Mouse (Mus musculus) urinary bladder, postnatal 25 days (tissue): ENCODE data around the gene March4.

ENCODE experiments used
- DNase-seq: peaks from one replicate; pipeline ENCODE4 v3.0.0; 2022; ENCODE audit warnings: low spot score

The March4 gene

DNA sequence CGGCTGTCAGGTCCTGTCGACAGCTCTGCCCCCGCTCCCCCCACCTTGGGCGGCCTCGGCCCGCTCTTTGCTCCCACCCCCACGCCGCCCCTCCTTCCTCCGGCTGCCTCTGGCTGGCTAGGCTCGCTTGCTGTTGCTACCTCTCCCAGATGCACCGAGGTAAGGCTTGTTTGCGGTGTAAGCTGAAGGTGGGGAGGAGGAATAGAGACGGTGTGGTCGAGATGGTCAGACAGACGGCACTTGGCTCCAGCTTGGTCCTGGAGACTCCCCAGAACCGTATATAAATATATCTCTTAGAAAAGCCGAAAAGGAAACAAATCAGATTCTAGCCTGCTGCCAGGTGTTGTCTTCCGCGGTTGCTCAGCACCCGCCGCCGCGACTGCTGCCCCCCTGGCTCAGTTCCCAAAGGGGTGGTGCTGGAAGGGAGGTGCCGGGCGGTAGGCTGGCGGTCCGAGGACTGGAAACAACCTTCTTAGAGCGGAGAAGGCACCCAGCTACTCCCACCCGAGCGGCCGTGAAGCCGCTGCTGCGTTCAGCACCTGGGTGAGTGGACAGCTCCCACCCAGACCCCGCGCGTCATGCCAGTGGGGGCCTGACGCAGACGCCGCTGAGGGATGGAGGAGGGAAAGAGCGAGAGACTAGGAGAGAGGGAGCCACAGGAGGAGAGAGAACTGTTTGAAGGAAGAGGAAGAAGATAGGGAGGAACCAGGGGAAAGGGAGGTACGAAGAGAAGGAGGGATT lies at the start of gene March4:
Gene March4 (minus strand): TSS at position 320 of the 741 bp plus-strand sequence.
- peak; percentile 55 for DNase-seq

DNA sequence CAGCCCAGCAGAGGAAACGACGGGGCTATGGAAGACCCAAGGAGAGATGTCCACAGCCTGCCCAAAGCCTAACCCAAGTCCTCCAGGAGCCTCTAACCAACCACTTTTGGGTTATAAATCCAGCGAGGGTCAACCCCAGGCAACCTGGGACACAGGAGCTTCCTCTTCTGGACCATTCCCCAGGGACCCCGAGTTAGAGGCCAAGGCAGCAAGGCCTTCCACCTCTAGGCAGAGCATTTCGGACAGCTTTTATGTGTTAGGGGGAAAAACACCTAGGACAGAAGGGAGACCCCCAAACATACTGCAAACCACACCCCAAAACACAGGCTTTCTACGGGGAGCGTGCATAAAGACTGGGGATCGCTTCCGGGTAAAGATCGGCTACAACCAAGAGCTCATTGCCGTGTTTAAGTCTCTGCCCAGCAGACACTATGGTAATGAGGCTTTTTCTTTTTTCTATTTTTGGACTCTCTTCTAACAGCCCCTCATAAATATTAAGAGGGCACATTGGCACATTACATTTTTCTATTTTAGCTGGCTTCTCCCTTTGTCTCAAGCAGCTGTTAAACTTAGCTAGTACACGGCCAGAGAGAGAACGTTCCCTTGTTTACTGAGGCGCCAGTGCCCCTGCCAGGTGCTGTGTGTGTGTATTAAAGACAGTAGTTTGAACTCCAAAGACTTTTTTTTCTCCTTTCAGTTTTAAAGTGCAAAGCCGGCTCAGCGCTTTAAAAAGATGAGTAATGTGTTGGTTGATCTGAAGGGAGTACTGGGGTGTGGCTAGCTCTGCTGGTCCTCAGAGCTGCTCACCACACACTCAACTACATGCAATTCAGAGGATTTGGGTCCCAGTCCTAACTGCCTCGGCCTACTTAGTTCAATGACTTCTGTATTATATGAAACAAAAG lies 49.5 kb upstream of the March4 start:
- no peak for DNase-seq

DNA sequence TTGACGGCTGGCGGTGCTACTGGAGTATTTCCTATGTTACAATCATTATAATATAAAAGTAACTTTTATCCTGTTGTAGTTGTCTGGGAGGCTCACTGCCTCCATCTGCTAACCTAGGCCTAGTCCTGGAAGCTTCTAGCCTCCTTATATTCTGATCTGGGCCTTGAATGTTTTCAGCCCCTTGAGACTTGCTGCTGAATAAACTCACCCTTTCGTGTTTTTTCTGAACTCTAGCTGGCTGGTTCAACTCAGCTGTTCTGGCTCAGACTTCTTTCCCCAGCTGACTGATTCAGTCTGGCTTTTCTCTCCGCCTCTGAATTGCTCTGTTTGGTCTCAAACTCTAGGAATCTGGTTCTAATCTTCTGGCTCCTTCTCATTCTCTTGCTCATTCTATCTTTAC lies 47.2 kb upstream of the March4 start:
- no peak for DNase-seq

GRCm38 (mm10) chr1:72582947-72583731 lies 46.4 kb upstream of the March4 start, which contains the start of gene Smarcal1:
Smarcal1 (plus strand) TSS chr1:72583251.
- DNase-seq: peak; percentile 76

GRCm38 (mm10) chr1:72578806-72579205 lies 42.1 kb upstream of the March4 start:
- no peak for DNase-seq

GRCm38 (mm10) chr1:72578351-72578750 lies 41.6 kb upstream of the March4 start:
- no peak for DNase-seq

DNA sequence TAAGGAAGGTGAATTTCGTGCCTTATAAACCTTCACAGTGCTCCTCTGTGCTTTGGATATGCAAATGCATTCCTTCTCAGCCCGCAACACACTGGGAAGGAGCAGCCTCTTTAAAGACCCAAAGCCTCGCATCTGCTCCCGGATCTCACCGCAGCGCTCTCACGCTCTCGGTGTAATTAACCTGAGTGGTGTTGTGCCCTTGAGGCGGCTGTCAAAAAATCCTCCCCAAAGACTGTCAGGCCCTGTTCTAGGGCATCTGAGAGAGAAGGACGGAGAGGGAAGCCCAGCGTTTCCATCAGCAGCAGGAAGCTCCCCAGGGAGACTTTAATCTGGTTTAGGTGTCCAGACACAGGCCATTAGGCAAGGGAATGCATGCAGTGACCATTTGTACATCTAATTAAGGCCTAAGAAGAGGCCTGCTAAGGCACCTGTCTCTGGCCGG lies 40.8 kb upstream of the March4 start:
- no peak for DNase-seq

- DNase-seq: no peak
These were observed 38.4 kb upstream of the March4 start for GRCm38 (mm10) chr1:72575121-72575520.

- no peak for DNase-seq
These were observed 37.9 kb upstream of the March4 start for GRCm38 (mm10) chr1:72574608-72575007.

DNA sequence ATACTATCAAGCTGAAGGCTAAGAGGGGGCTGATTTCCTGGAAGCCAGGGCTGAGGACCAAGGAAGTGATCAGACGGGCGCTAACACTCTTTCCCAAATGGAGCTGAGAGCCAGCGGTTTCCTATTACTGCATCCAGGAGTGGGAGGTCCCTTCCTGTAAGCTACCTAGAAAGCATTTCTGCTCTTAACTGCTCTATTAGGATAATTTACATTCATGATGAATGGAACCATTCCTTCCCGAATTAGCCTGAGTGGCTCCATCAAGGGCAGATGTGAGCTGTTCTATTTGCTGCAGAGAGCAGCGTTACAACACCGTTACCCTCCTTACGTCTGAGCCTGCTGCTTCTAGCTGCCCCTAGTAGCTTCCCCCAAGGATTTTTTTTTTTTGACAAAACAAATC lies 37.3 kb upstream of the March4 start:
- no peak for DNase-seq

DNA sequence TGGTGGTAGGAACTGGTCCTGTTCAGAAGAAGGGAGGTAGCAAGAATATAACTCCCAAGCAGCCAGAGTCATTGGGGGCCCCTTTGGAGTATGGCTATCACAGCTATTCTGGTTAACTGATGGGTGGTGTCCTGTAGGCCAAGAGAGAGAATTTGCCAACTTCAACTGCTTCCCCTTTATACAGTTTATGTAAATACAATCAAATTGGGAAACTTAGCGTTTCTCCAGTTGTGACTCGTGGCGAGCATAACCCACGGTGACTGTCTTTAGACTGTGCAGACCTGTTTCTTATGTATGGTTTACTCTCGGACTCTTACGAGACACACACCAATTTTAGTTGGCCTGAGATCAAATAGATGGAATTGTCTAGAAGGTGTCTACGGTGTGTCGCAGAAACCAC lies 32.0 kb upstream of the March4 start:
- no peak for DNase-seq

DNA sequence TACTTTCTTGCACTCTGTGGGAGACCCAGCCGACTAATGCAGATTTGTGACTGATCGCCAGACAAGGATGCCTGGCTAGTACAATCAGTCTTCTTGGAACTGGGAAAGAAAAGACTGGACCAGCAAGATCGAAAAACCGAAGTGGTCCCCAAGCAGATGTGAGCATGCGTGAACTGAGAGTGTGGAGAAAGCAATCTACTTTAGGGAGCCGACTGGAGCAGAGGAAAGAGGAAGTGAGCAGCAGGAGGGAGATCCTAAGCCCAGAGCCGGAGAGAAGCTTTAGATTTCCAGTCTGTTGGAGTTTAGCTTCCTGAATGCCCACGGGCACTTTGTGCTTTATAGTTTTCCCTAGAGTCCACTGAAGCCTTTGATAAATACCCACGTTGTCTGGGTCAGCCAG lies 30.3 kb upstream of the March4 start:
- no peak for DNase-seq

- DNase-seq: no peak
These were observed 27.7 kb upstream of the March4 start for GRCm38 (mm10) chr1:72564334-72564962.

DNA sequence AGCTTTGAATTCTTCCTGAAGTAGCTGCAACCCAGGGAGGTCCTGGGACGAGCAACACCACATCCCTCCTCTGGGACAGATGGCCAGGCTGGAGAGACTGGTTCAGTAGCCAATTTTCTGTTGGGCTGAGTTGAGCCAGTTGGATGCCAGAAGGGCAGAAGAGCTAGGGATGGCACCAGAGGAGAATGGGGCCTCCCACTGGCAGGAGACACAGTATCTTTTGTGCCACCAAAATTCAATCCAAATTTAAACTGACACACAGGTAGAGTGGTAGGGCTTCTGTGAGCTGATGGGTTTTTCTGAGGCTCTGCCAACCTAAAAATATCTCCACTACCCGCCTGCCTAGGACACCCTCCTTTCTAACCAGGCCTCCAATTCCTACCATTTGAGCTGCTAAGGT lies 21.9 kb upstream of the March4 start:
- DNase-seq: no peak

DNA sequence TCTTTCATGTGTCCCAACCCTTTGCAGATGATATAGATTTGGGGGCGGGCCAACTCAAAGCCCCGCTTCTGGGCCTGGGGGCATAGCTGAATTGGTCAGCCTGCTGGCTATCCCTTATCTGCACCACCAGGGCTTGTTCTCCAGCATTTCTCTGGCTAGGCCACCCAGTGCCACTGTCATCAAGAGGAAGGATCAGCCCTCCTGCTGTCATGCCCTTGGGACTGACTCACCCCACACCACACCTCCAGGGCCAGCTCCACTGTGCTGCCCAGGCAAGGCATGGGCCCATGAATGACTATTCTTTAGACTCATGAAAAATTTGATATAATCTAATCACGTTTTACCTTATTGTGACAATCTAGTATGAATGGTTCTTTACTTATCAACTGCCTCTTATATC lies 19.7 kb upstream of the March4 start:
- DNase-seq: peak; percentile 6

- no peak for DNase-seq
These were observed 13.6 kb upstream of the March4 start for GRCm38 (mm10) chr1:72550317-72550716.

DNA sequence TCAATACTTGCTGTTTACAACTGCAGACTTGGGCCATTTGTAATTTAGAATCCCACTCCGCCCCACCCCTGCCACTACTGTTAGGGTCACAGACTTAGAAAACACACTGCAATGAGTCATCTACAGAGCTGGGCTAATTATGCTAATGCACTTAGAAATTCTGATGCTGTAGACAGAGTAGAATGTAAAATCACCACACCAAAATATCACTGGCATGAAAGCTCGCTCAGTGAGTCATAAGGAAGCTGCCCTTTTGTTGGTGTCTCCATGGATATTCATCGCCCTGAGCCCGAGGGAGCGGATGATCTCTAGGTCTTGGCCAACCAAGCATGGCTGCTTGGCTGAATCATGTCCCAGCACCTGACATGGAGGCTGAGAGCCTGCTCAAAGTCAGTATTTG lies 1.5 kb upstream of the March4 start:
- DNase-seq: no peak

DNA sequence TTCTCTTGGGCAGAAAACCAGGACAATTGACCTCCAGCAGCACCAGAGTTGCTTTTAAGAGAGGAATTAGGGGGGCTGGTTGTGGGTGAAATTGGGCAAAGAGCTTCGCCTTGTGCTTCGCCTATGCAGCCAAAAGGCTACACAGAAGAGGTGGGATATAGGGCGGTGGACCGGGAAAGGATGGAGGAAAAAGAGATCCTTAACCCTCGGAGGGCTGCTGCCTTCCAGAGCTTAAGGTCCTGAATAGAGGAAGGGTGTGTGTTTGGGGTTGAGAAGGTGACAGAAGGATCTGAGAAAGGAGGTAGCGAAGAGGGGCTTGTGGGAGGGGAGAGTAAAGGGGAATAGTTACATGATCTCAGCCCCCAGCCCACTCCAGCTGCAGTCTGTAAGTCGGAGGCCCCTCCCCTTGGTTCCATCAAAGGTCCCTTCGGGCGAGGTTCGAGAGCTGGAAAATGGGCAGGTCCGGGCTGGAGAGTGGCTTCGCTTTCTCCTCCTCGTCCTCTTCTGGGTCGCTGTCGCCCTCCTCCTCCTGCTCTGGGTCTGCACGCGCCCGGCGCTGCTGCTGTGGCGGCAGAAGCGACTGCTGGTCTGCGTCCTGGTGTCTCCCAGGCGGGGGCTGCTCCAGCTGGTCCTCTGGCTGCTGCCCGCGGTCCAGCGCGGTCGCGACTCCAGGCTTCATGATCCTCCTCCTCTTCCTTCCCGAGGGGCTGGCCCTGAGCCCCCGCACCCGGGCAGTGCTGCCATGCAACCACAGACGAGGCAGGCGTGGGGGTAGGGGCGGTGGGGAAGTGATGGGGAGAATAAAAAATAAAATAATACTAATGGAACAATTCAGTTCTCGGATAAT lies 782 bp downstream of the March4 start:
- no peak for DNase-seq

- no peak for DNase-seq
These were observed 3.3 kb downstream of the March4 start for GRCm38 (mm10) chr1:72533439-72533838.

DNA sequence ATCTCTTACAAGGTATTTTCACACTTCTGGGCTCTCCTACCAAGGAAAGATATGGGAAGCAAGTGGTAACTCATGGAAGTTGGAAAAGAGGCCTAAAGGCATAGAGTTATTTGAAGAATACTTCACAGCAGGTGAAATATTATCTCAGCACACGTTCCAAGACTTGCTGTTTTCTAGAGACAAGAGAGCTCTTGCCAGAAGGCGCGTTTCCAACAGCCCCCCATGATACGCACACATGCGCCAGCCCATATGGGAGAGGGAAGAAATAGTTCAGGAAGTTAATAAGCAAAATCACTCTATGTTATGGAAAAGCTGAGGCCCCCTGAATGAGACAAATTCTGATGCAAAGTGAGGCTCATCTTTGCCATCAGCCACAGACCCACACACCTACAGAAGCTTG lies 3.8 kb downstream of the March4 start:
- no peak for DNase-seq
